Mouse (Mus musculus): ENCODE data around the gene Klhdc8b.

DNA sequence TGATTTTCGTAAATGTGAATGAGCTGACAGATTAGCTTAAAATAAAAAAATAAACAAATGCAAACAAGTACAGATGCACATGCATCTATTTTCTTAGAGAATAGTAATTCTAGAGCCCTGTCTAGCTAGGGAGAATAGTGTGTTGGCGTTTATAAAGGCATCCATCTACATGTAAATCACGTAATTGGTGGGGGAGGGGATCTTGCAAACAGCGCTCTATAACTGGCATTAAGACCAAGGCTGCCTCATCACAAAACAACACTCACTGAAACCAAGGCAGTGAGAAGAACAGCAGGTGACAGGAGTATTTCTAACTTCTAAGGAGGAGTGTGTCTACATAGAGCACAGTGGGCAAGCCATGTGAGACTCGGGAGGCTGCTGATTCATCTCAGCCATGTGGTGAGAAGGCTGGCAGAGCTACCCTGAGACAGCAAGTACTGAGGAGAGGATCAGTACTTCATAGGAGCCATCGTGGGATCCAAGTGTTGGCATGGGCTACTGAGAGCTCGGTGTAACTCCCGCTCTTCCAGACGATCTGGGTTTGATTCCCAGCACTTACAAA lies 49.9 kb downstream of the Klhdc8b start:
- no peak for TF ChIP-seq POLR2A (IDR thresholded peaks at IDR 0.05; ENCODE audit: control insufficient read depth, extremely low read depth, insufficient read depth, low read length, poor library complexity)
- TF ChIP-seq CTCF (IDR thresholded peaks at IDR 0.05; ENCODE audit: borderline replicate concordance, control insufficient read depth, extremely low read depth, insufficient read depth, low read length, poor library complexity) = no peak

Measured in thymus, adult 2 months (tissue).